Comparison of ENCODE assay signal across 8 mouse cellular contexts in the genomic region with DNA sequence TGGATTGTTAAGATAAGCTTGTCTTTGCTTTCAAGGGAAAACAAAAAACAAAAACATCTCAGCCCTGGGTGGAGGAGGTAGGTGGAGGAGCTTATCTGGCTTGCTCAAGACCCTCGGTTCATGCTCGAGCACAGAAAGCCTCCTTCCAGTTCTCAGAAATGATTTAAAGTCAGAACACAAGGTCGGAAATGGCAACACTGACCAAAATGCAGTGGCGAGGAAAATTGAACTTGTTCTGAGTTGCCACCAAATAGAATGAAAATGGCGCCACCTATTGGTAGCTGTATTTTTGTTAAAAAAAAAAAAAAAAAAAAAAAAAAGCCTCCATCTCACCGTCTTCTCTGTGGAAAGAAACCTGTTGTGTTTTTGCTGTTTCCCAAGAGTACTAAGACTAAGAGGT. TPM values are rescaled to one million over a fixed set of nuclear protein-coding genes. Genes with fewer than 3 reads are reported as not detected.
A peak's percentile ranks its signal among the peaks of the same experiment; 100 is the strongest.
DNase-seq lines count a peak whose midpoint lies in the region; ATAC-seq and TF ChIP-seq lines count a peak whose summit lies in the region.

No protein-coding gene starts in this region.

- H3K9ac ChIP-seq in forebrain, postnatal 0 days = no peak overlapping the region
- no peak overlapping the region for H3K9ac ChIP-seq in neural tube, embryonic 13.5 days

- no peaks in the 10 kb centered on the region for H3K36me3 ChIP-seq in forebrain, postnatal 0 days (ENCODE audit: insufficient read depth)
- no peaks in the 10 kb centered on the region for H3K36me3 ChIP-seq in neural tube, embryonic 13.5 days

- H3K9me3 ChIP-seq in forebrain, postnatal 0 days (ENCODE audit: low read length) = no peaks in the 10 kb centered on the region
- H3K9me3 ChIP-seq in neural tube, embryonic 13.5 days = no peaks in the 10 kb centered on the region

- no peak overlapping the region for H3K4me2 ChIP-seq in forebrain, postnatal 0 days (ENCODE audit: low read depth)
- peak overlapping the region; percentile 30; the same call in 1 of the 2 replicates for H3K4me2 ChIP-seq in neural tube, embryonic 13.5 days

- peak; percentile 65 for TF ChIP-seq CTCF in forebrain, postnatal 0 days (IDR thresholded peaks at IDR 0.05; ENCODE audit: low read depth)

- H3K4me3 ChIP-seq in forebrain, postnatal 0 days (ENCODE audit: low read depth, low read length) = no peak overlapping the region
- H3K4me3 ChIP-seq in neural tube, embryonic 13.5 days = no peak overlapping the region

- 2% methylated on average over 6 of the region's 6 CpGs for WGBS in forebrain, postnatal 0 days
- WGBS in neural tube, embryonic 13.5 days = 4% methylated on average over 6 of the region's 6 CpGs

- no peaks in the 10 kb centered on the region for H3K27me3 ChIP-seq in forebrain, postnatal 0 days (ENCODE audit: insufficient read depth, low read length)
- H3K27me3 ChIP-seq in neural tube, embryonic 13.5 days = peaks cover 4% of the 10 kb centered on the region; the same call in 1 of the 2 replicates

- no peaks in the 10 kb centered on the region for H3K4me1 ChIP-seq in forebrain, postnatal 0 days (ENCODE audit: insufficient read depth)
- no peaks in the 10 kb centered on the region for H3K4me1 ChIP-seq in neural tube, embryonic 13.5 days (replicated peaks)

- peak; percentile 6 to 17 for DNase-seq in cerebellum, adult 18-20 months
- no peak for DNase-seq in cerebellum, adult 9-11 months
- peak; percentile 5 for DNase-seq in ovary, adult 18-20 months (ENCODE audit: low spot score)
- DNase-seq in ovary, postnatal 14 days (ENCODE audit: low spot score) = no peak
- DNase-seq in forebrain, postnatal 0 days = peak; percentile 79
- peak; percentile 5 to 34 for DNase-seq in kidney, postnatal 36 days
- no peak for DNase-seq in thymus, postnatal 25 days

- no peak overlapping the region for H3K27ac ChIP-seq in forebrain, postnatal 0 days (ENCODE audit: low read depth, low read length)
- H3K27ac ChIP-seq in neural tube, embryonic 13.5 days (replicated peaks) = no peak overlapping the region

- peak; percentile 36; the same call in 1 of the 2 replicates for ATAC-seq in forebrain, postnatal 0 days
- no peak; the same call in 1 of the 2 replicates for ATAC-seq in neural tube, embryonic 13.5 days (ENCODE audit: low read depth)

RNA-seq across cellular contexts. Expression of gene Bmp3, which starts 9.7 kb away (rescaled TPM):
- 6.0 and 7.8 TPM in 2 replicates for total RNA-seq in forebrain, postnatal 0 days (2014; rRNA removed)
- polyA plus RNA-seq in forebrain, postnatal 0 days (2015; fragmentation: Nextera tagmentation; extraction: Ambion mirVana) = 1.3 and 2.2 TPM in 2 replicates
- polyA plus RNA-seq in neural tube, embryonic 13.5 days (2015; fragmentation: Nextera tagmentation; extraction: Ambion mirVana) = 0.71 and 1.5 TPM in 2 replicates

Comparison
In these comparisons a context has a peak if more than half of its experiments do, and no peak if none do; other contexts are left out.
1. DNase-seq: peak in cerebellum, adult 18-20 months (2 of 2), ovary, adult 18-20 months (single experiment), forebrain, postnatal 0 days (single experiment) and kidney, postnatal 36 days (2 of 2); none in cerebellum, adult 9-11 months (single experiment), ovary, postnatal 14 days (single experiment) and thymus, postnatal 25 days (single experiment).